Mouse (Mus musculus): ENCODE measurements around the gene Rhox1.
"Not testable (repeated sequence)": the region's sequence is repeated elsewhere in the genome, so short reads cannot be mapped to it uniquely, and the experiment has no call there.

Gene Rhox1

DNA sequence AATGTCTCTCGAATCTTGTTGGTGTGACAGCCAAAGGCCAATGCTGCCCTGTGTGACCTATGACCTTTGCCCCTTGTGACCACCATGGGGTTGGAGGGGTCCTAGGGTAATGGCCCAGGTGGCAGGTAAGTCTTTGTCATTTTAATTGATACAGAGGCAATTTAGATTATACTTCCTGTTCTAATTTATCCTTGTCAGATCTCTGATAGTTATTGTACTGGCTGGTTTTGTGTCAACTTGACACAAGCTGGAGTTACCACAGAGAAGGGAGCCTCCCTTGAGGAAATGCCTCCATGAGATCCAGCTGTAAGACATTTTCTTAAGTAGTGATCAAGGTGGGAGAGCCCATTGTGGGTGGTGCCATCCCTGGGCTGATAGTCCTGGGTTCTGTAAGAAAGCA is at the start of gene Rhox1:
Gene Rhox1, minus strand, starts transcription at position 101 of the 400 bp plus-strand sequence.
- DNase-seq (ENCODE audit: low read depth, low spot score), result not testable (repeated sequence)

- DNase-seq (ENCODE audit: low read depth, low spot score), result not testable (repeated sequence)
Observed at GRCm38 (mm10) chrX:37265038-37265437, 43.0 kb upstream of the Rhox1 start, which contains the start of gene Rhox4a. TSS of gene Rhox4a (plus strand) at chrX:37265338.

- not testable (repeated sequence) for DNase-seq (ENCODE audit: low read depth, low spot score)
Observed at GRCm38 (mm10) chrX:37249619-37250018, 27.6 kb upstream of the Rhox1 start, which contains the start of gene Rhox3a. TSS of gene Rhox3a (plus strand) at chrX:37249919.

- not testable (repeated sequence) for DNase-seq (ENCODE audit: low read depth, low spot score)
Observed at GRCm38 (mm10) chrX:37244676-37245075, 22.6 kb upstream of the Rhox1 start, which contains the start of gene Rhox2a. TSS of gene Rhox2a (plus strand) at chrX:37244976.

- DNase-seq (ENCODE audit: low read depth, low spot score), result no peak
Observed at GRCm38 (mm10) chrX:37210941-37211340, 11.1 kb downstream of the Rhox1 start, which contains the start of gene Gm9. TSS of gene Gm9 (minus strand) at chrX:37211041.

DNA sequence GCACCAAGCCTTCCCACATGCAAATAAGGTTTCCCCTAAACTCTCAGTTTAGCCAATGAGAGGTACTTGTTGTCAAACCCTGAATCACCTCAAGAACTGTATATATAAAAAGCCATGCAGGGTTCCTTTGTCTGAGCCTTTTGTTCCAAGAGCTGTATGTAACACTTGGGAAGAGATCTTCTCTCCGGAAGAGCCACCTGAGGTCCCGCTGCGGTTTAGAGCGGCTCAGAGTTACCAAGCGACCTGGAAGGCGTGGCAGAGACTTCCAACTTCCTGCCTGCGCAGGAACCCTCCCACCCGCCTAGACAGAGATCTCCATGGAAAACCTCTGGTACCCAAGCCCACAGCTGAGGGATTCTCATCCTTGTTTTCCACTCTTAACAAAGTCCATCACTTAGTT is 23.4 kb downstream of the Rhox1 start:
- no peak for DNase-seq (ENCODE audit: low read depth, low spot score)

GRCm38 (mm10) chrX:37191744-37192379 is 30.2 kb downstream of the Rhox1 start:
- no peak for DNase-seq (ENCODE audit: low read depth, low spot score)

GRCm38 (mm10) chrX:37191105-37191743 is 30.8 kb downstream of the Rhox1 start, which contains the start of the genes Ndufa1 and Rnf113a1:
TSS of gene Ndufa1 (minus strand) at chrX:37191163.
TSS of gene Rnf113a1 (plus strand) at chrX:37191245.
- DNase-seq (ENCODE audit: low read depth, low spot score), result peak; percentile 49

DNA sequence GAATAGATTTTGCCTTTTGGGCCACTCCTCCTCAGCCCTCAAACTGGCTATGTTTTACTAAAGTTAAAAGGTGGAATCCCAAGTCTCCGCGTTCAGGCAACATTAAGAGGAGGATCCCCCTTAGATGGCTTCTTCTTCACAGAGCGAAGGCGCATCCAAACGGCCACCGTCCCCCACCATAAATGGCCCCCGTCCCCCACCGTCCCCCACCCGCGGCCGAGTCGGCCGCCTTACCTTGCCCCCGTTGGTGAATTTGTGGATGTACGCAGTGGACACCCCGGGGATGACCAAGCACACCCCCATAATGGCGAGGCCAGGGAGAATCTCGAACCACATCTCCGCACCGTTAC is 31.3 kb downstream of the Rhox1 start:
- DNase-seq (ENCODE audit: low read depth, low spot score), result no peak

GRCm38 (mm10) chrX:37184401-37184800 is 37.7 kb downstream of the Rhox1 start:
- not testable (repeated sequence) for DNase-seq (ENCODE audit: low read depth, low spot score)

GRCm38 (mm10) chrX:37168742-37169141 is 53.3 kb downstream of the Rhox1 start, which contains the start of gene Akap14:
TSS of gene Akap14 (minus strand) at chrX:37168842.
- no peak for DNase-seq (ENCODE audit: low read depth, low spot score)

GRCm38 (mm10) chrX:37167085-37167484 is 55.0 kb downstream of the Rhox1 start:
- peak; percentile 18 for DNase-seq (ENCODE audit: low read depth, low spot score)

All from skeletal muscle tissue, adult 2 months (tissue).